Mouse (Mus musculus): ENCODE measurements around the gene Gm6763.
"Not testable (repeated sequence)": the region's sequence is repeated elsewhere in the genome, so short reads cannot be mapped to it uniquely, and the experiment has no call there.

Gm6763 gene

DNA sequence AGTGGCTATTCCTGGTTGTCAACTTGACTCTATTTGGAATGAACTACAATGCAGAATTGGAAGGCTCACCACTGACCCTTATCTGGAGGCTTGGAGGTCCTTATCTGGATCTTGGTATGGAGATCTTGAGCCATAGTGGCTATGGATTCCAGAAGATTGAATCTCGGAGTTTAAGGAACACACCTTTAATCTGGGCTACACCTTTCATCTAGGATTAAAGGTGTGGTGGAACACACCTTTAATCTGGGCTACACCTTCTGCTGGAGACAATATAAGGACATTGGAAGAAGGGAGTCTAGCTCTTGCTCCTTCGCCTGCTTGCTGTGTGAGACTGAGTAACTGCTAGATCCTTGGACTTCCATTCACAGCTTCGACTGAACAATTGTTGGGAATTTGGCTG is at the start of gene Gm6763:
TSS of gene Gm6763 (plus strand) at position 301 of the 400 bp plus-strand sequence.
- DNase-seq, result not testable (repeated sequence)

DNA sequence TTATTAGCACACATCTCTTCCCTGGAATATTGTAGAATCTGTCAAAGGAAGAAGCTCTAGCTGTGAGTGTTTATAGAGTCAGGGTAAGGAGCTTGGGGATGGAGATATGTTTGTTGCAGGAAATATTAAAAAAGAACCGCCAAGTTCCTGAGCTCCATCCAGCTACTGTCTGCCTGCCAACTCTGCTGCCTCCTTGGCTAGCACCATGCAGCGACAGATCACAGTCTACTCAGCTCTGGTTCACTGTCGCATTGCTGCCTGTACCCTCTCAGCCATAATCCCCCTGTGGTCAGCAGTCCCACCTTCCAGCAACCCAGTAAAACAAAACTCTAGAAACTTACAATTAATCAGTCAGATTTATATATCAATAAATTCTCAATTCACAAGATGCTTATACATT is 41.3 kb upstream of the Gm6763 start:
- no peak for DNase-seq

DNA sequence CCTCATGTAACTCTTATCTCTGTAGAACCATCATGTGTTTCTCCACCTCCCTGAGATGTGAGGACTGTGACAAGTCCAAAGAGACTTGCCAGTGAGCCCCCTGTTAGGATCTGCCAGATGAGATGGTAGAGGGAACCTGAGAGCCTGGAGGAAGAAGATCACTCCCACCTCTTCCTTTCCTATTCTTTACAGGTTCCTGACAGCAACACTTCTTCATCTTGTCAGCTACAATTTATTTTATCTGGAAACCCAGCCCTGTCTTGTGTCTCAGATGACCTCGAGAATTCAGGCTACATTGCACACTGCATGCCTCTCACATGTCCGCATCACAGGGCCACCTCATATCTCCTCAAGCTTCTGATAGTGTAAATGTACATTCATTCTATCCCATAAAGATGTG is 33.0 kb upstream of the Gm6763 start:
- DNase-seq, result no peak

DNA sequence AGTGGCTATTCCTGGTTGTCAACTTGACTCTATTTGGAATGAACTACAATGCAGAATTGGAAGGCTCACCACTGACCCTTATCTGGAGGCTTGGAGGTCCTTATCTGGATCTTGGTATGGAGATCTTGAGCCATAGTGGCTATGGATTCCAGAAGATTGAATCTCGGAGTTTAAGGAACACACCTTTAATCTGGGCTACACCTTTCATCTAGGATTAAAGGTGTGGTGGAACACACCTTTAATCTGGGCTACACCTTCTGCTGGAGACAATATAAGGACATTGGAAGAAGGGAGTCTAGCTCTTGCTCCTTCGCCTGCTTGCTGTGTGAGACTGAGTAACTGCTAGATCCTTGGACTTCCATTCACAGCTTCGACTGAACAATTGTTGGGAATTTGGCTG is 8.6 kb upstream of the Gm6763 start, which contains the start of gene Gm21293:
TSS of gene Gm21293 (plus strand) at position 301 of the 400 bp plus-strand sequence.
- DNase-seq, result not testable (repeated sequence)

DNA sequence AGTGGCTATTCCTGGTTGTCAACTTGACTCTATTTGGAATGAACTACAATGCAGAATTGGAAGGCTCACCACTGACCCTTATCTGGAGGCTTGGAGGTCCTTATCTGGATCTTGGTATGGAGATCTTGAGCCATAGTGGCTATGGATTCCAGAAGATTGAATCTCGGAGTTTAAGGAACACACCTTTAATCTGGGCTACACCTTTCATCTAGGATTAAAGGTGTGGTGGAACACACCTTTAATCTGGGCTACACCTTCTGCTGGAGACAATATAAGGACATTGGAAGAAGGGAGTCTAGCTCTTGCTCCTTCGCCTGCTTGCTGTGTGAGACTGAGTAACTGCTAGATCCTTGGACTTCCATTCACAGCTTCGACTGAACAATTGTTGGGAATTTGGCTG is 8.4 kb downstream of the Gm6763 start, which contains the start of gene Gm8764:
TSS of gene Gm8764 (plus strand) at position 301 of the 400 bp plus-strand sequence.
- DNase-seq, result not testable (repeated sequence)

DNA sequence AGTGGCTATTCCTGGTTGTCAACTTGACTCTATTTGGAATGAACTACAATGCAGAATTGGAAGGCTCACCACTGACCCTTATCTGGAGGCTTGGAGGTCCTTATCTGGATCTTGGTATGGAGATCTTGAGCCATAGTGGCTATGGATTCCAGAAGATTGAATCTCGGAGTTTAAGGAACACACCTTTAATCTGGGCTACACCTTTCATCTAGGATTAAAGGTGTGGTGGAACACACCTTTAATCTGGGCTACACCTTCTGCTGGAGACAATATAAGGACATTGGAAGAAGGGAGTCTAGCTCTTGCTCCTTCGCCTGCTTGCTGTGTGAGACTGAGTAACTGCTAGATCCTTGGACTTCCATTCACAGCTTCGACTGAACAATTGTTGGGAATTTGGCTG is 16.9 kb downstream of the Gm6763 start, which contains the start of gene Gm21304:
TSS of gene Gm21304 (plus strand) at position 301 of the 400 bp plus-strand sequence.
- DNase-seq, result not testable (repeated sequence)

DNA sequence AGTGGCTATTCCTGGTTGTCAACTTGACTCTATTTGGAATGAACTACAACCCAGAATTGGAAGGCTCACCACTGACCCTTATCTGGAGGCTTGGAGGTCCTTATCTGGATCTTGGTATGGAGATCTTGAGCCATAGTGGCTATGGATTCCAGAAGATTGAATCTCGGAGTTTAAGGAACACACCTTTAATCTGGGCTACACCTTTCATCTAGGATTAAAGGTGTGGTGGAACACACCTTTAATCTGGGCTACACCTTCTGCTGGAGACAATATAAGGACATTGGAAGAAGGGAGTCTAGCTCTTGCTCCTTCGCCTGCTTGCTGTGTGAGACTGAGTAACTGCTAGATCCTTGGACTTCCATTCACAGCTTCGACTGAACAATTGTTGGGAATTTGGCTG is 25.4 kb downstream of the Gm6763 start, which contains the start of gene Gm21312:
TSS of gene Gm21312 (plus strand) at position 301 of the 400 bp plus-strand sequence.
- not testable (repeated sequence) for DNase-seq

DNA sequence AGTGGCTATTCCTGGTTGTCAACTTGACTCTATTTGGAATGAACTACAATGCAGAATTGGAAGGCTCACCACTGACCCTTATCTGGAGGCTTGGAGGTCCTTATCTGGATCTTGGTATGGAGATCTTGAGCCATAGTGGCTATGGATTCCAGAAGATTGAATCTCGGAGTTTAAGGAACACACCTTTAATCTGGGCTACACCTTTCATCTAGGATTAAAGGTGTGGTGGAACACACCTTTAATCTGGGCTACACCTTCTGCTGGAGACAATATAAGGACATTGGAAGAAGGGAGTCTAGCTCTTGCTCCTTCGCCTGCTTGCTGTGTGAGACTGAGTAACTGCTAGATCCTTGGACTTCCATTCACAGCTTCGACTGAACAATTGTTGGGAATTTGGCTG is 33.9 kb downstream of the Gm6763 start, which contains the start of gene Gm20765:
TSS of gene Gm20765 (plus strand) at position 301 of the 400 bp plus-strand sequence.
- not testable (repeated sequence) for DNase-seq

DNA sequence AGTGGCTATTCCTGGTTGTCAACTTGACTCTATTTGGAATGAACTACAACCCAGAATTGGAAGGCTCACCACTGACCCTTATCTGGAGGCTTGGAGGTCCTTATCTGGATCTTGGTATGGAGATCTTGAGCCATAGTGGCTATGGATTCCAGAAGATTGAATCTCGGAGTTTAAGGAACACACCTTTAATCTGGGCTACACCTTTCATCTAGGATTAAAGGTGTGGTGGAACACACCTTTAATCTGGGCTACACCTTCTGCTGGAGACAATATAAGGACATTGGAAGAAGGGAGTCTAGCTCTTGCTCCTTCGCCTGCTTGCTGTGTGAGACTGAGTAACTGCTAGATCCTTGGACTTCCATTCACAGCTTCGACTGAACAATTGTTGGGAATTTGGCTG is 42.4 kb downstream of the Gm6763 start, which contains the start of gene Gm4340:
TSS of gene Gm4340 (plus strand) at position 301 of the 400 bp plus-strand sequence.
- not testable (repeated sequence) for DNase-seq
